Mouse (Mus musculus): ENCODE results near the gene Olfr99.

- TF ChIP-seq POLR2A (IDR thresholded peaks at IDR 0.05; ENCODE audit: borderline replicate concordance, low read depth, low read length) (no peak), CTCF (IDR thresholded peaks at IDR 0.05; ENCODE audit: low read depth, low read length) (no peak)
These were observed 41.1 kb downstream of the Olfr99 start for GRCm38 (mm10) chr17:37242198-37242597.
